10 mouse cellular contexts compared by ENCODE assay signal in the genomic region with DNA sequence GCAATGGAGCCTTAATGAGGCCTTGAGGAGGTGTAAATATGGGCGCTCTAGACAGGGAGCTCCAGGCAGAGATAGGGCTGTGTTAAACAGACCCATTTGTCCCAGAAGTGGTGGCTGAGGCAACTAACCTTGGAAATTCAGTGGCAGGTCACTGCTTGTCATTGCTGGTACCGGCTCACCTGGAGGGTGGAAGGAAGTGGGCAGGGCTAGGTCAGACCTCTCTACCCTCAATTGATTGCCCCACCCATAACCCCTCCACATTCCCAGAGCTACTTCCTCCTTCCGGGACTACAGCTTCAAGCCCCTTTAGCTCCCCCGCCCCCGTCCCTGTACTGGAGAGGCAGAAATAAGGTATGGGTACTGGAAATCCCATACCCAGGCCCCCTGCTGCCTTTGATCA. TPM values are rescaled to one million over a fixed set of nuclear protein-coding genes. Genes with fewer than 3 reads are reported as not detected.
DNase-seq lines count a peak whose midpoint lies in the region; ATAC-seq and TF ChIP-seq lines count a peak whose summit lies in the region.
"Had no signal": no experiment of that assay in that cellular context is flagged by ENCODE, and none has a peak within 500 bp of the region (broad histone marks: within the 10 kb centered on the region; RNA-seq: fewer than 3 reads in every experiment).

No protein-coding gene starts in this region.

- no peak overlapping the region for H3K9ac ChIP-seq in liver, embryonic 12.5 days
- H3K9ac ChIP-seq: forebrain, postnatal 0 days had no signal

- H3K36me3 ChIP-seq in embryonic facial prominence, embryonic 10.5 days (replicated peaks), result no peaks in the 10 kb centered on the region
- H3K36me3 ChIP-seq in liver, embryonic 12.5 days, result no peaks in the 10 kb centered on the region
- no peaks in the 10 kb centered on the region for H3K36me3 ChIP-seq in small intestine, adult 2 months (ENCODE audit: control insufficient read depth, insufficient read depth, low read length)
- H3K36me3 ChIP-seq: hindbrain, embryonic 10.5 days had no signal

- peak; percentile 56 to 68 for DNase-seq in spleen, adult 18-20 months
- DNase-seq in spleen, postnatal 14 days (ENCODE audit: low spot score in 2 of 2), result no peak
- DNase-seq in embryonic facial prominence, embryonic 10.5 days (ENCODE audit: low spot score), result no peak
- DNase-seq in left cerebral cortex, adult 8-10 months (ENCODE audit: low spot score in 2 of 2), result no peak
- no peak for DNase-seq in frontal cortex, adult 2 months (ENCODE audit: extremely low spot score in 1 of 2, low spot score in 1 of 2)
- DNase-seq: cerebellum, adult 9-10 months; forebrain, postnatal 0 days had no signal

- peaks cover 56% of the 10 kb centered on the region for H3K4me1 ChIP-seq in embryonic facial prominence, embryonic 10.5 days
- H3K4me1 ChIP-seq in liver, embryonic 12.5 days, result peaks cover 15% of the 10 kb centered on the region
- peaks cover 23% of the 10 kb centered on the region for H3K4me1 ChIP-seq in small intestine, adult 2 months (ENCODE audit: control insufficient read depth, insufficient read depth, insufficient read length, low read length)

- 0 out of 2 replicates have a peak overlapping the region, but pooled peaks have one; percentile 28 for H3K4me3 ChIP-seq in embryonic facial prominence, embryonic 10.5 days
- H3K4me3 ChIP-seq in liver, embryonic 12.5 days, result no peak overlapping the region
- H3K4me3 ChIP-seq in small intestine, adult 2 months (ENCODE audit: low read depth, low read length), result peak overlapping the region; percentile 60
- H3K4me3 ChIP-seq: hindbrain, embryonic 10.5 days had no signal

- TF ChIP-seq POLR2A in small intestine, adult 2 months (IDR thresholded peaks at IDR 0.05; ENCODE audit: low read depth, low read length), result no peak

- no peaks in the 10 kb centered on the region for H3K9me3 ChIP-seq in embryonic facial prominence, embryonic 10.5 days
- no peaks in the 10 kb centered on the region for H3K9me3 ChIP-seq in liver, embryonic 12.5 days (replicated peaks)
- H3K9me3 ChIP-seq: hindbrain, embryonic 10.5 days had no signal

- H3K4me2 ChIP-seq in liver, embryonic 12.5 days, result peak overlapping the region; percentile 36

- no peaks in the 10 kb centered on the region for H3K27me3 ChIP-seq in embryonic facial prominence, embryonic 10.5 days (replicated peaks; ENCODE audit: low read depth, poor library complexity, severe bottlenecking)
- 0 out of 2 replicates have a peak, but pooled peaks cover 4% of the 10 kb centered on the region for H3K27me3 ChIP-seq in liver, embryonic 12.5 days (replicated peaks)
- H3K27me3 ChIP-seq in small intestine, adult 2 months (ENCODE audit: control insufficient read depth, insufficient read depth, low read length), result no peaks in the 10 kb centered on the region

- no peak for ATAC-seq in liver, embryonic 12.5 days
- ATAC-seq: forebrain, postnatal 0 days had no signal

- TF ChIP-seq CTCF in small intestine, adult 2 months (IDR thresholded peaks at IDR 0.05; ENCODE audit: extremely low read depth, insufficient read length, insufficient replicate concordance, low read depth, low read length), result no peak

- WGBS in embryonic facial prominence, embryonic 10.5 days, result 45% methylated on average over 5 of the region's 5 CpGs
- WGBS in liver, embryonic 12.5 days (ENCODE audit: insufficient replicate concordance), result 30% methylated on average over 5 of the region's 5 CpGs
- 39% methylated on average over 5 of the region's 5 CpGs for WGBS in small intestine, adult 2 months

- H3K27ac ChIP-seq in embryonic facial prominence, embryonic 10.5 days (replicated peaks), result peak overlapping the region; percentile 68
- H3K27ac ChIP-seq in liver, embryonic 12.5 days, result no peak overlapping the region
- peak overlapping the region; percentile 46; the same call in 1 of the 2 replicates for H3K27ac ChIP-seq in small intestine, adult 2 months (ENCODE audit: insufficient read depth, low read depth, low read length)

RNA-seq across cellular contexts. Expression of gene Cd79b, which starts 1.0 kb away (rescaled TPM):
- 0.91 and 1.7 TPM in 2 replicates for polyA plus RNA-seq in embryonic facial prominence, embryonic 10.5 days (2016; fragmentation: Nextera tagmentation; extraction: Ambion mirVana)
- 4.2 and 5.3 TPM in 2 replicates for polyA plus RNA-seq in liver, embryonic 12.5 days (2016; fragmentation: Nextera tagmentation; extraction: Ambion mirVana)
- 12.6 and 21.2 TPM in 2 replicates for polyA plus RNA-seq in small intestine, adult 2 months (2012; rRNA removed)
- under 1 TPM in 2 of 4 experiments, not detected in 2; 0.26 to 0.93 TPM for total RNA-seq in left cerebral cortex, adult 8-10 months (2022)
- polyA plus RNA-seq in frontal cortex, adult 2 months (2012; rRNA removed), result 0.50 and 0.86 TPM in 2 replicates

RNA-seq across cellular contexts. Expression of gene Gh, which starts 11.9 kb away (rescaled TPM):
- not detected in 2 replicates for polyA plus RNA-seq in embryonic facial prominence, embryonic 10.5 days (2016; fragmentation: Nextera tagmentation; extraction: Ambion mirVana)
- not detected in 2 replicates for polyA plus RNA-seq in liver, embryonic 12.5 days (2016; fragmentation: Nextera tagmentation; extraction: Ambion mirVana)
- polyA plus RNA-seq in small intestine, adult 2 months (2012; rRNA removed), result 0.24 TPM in 1 of 2 replicates, not detected in the other
- total RNA-seq in left cerebral cortex, adult 8-10 months (2022), result 10 to 100 TPM in 1 of 4 experiments, 1 to 10 TPM in 1, not detected in 2; 1.1 to 16.8 TPM
- 2.1 TPM in 1 of 2 replicates, not detected in the other for polyA plus RNA-seq in frontal cortex, adult 2 months (2012; rRNA removed)
- total RNA-seq: forebrain, postnatal 0 days had no signal
- polyA plus RNA-seq: forebrain, postnatal 0 days; hindbrain, embryonic 10.5 days had no signal

RNA-seq across cellular contexts. Expression of gene Tcam1, which starts 37.1 kb away (rescaled TPM):
- 0.21 and 0.28 TPM in 2 replicates for polyA plus RNA-seq in embryonic facial prominence, embryonic 10.5 days (2016; fragmentation: Nextera tagmentation; extraction: Ambion mirVana)
- 0.57 and 0.83 TPM in 2 replicates for polyA plus RNA-seq in liver, embryonic 12.5 days (2016; fragmentation: Nextera tagmentation; extraction: Ambion mirVana)
- polyA plus RNA-seq in small intestine, adult 2 months (2012; rRNA removed), result 0.05 TPM in 2 replicates
- under 1 TPM in 3 of 4 experiments, not detected in 1; 0.14 to 0.17 (median 0.16) TPM for total RNA-seq in left cerebral cortex, adult 8-10 months (2022)
- polyA plus RNA-seq in frontal cortex, adult 2 months (2012; rRNA removed), result 0.23 and 0.28 TPM in 2 replicates

RNA-seq across cellular contexts. Expression of gene Scn4a, which starts 39.6 kb away (rescaled TPM):
- 0.04 and 0.10 TPM in 2 replicates for polyA plus RNA-seq in embryonic facial prominence, embryonic 10.5 days (2016; fragmentation: Nextera tagmentation; extraction: Ambion mirVana)
- polyA plus RNA-seq in liver, embryonic 12.5 days (2016; fragmentation: Nextera tagmentation; extraction: Ambion mirVana), result 0.02 TPM in 1 of 2 replicates, not detected in the other
- polyA plus RNA-seq in small intestine, adult 2 months (2012; rRNA removed), result 0.18 and 0.23 TPM in 2 replicates
- total RNA-seq in left cerebral cortex, adult 8-10 months (2022), result under 1 TPM in 3 of 4 experiments, not detected in 1; 0.04 to 0.43 (median 0.11) TPM
- 0.04 and 0.29 TPM in 2 replicates for polyA plus RNA-seq in frontal cortex, adult 2 months (2012; rRNA removed)
- total RNA-seq: forebrain, postnatal 0 days had no signal

RNA-seq across cellular contexts. Expression of gene Smarcd2, which starts 40.8 kb away (rescaled TPM):
- 35.9 and 37.1 TPM in 2 replicates for polyA plus RNA-seq in embryonic facial prominence, embryonic 10.5 days (2016; fragmentation: Nextera tagmentation; extraction: Ambion mirVana)
- 52.4 and 55.2 TPM in 2 replicates for polyA plus RNA-seq in liver, embryonic 12.5 days (2016; fragmentation: Nextera tagmentation; extraction: Ambion mirVana)
- 40.6 and 101 TPM in 2 replicates for polyA plus RNA-seq in small intestine, adult 2 months (2012; rRNA removed)
- total RNA-seq in left cerebral cortex, adult 8-10 months (2022), result 10 to 100 TPM; 12.2 to 20.5 (median 19.4) TPM
- 32.1 and 33.5 TPM in 2 replicates for polyA plus RNA-seq in frontal cortex, adult 2 months (2012; rRNA removed)

Comparison
In these comparisons a context has a peak if more than half of its experiments do, and no peak if none do; other contexts are left out.
1. DNase-seq: peak in spleen, adult 18-20 months (2 of 2); none in spleen, postnatal 14 days (0 of 2), embryonic facial prominence, embryonic 10.5 days (single experiment), left cerebral cortex, adult 8-10 months (0 of 2) and frontal cortex, adult 2 months (0 of 2).